Mouse (Mus musculus): ENCODE measurements at regions not wholly inside any gene's neighbourhood (a gene's known extent, or its start where the extent isn't known, plus 50 kb on each side); places are given as distances from the start of the nearest gene placed in this dataset.

GRCm38 (mm10) chr10:24391039-24391438, 167.7 kb downstream of the Moxd1 start:
- TF ChIP-seq CTCF (IDR thresholded peaks at IDR 0.05; ENCODE audit: borderline replicate concordance, control insufficient read depth, extremely low read depth, insufficient read depth, low read length, poor library complexity) (no peak), POLR2A (IDR thresholded peaks at IDR 0.05; ENCODE audit: control insufficient read depth, extremely low read depth, insufficient read depth, low read length, poor library complexity) (no peak)
